Mouse (Mus musculus) activated CD4-positive, CD25-positive, alpha-beta regulatory T cell (primary cell): Measurements from ENCODE around the gene Ccm2l. TPM values are rescaled to one million over a fixed set of nuclear protein-coding genes. Genes with fewer than 3 reads are reported as not detected.

ENCODE experiments used
- polyA plus RNA-seq, 2 experiments: library from polyadenylated mRNA; unstranded; fragments of 100-300 nt; shearing (Covaris generic); gene quantifications; one replicate each; pipeline ENCODE4 v1.2.1; 2017

The Ccm2l gene
- not detected for polyA plus RNA-seq

GRCm38 (mm10) chr2:153065747-153066508 is at the start of gene Ccm2l:
Ccm2l (plus strand) TSS chr2:153065955.

GRCm38 (mm10) chr2:153031126-153032082 is 34.4 kb upstream of the Ccm2l start, which contains the start of gene Xkr7:
Xkr7 (plus strand) TSS chr2:153031852.

GRCm38 (mm10) chr2:153108313-153109264 is 42.8 kb downstream of the Ccm2l start, which contains the start of gene Hck:
Hck (plus strand) TSS chr2:153108468.

Other genes starting within 250 kb of the Ccm2l start
- 10 to 100 TPM; 53.8 to 70.8 TPM for gene Bcl2l1, start 234.2 kb upstream of the Ccm2l start, polyA plus RNA-seq
- gene Tpx2, start 218.0 kb upstream of the Ccm2l start, polyA plus RNA-seq, result 10 to 100 TPM; 12.5 to 18.7 TPM
- not detected for gene Mylk2, start 154.6 kb upstream of the Ccm2l start, polyA plus RNA-seq
- gene Foxs1, start 132.7 kb upstream of the Ccm2l start, polyA plus RNA-seq, result not detected
- gene Dusp15, start 114.3 kb upstream of the Ccm2l start, polyA plus RNA-seq, result not detected
- gene Ttll9, start 103.5 kb upstream of the Ccm2l start, polyA plus RNA-seq, result 1 to 10 TPM in 1 of 2 experiments, under 1 TPM in 1; 0.47 to 1.5 TPM
- gene Pdrg1, start 50.5 kb upstream of the Ccm2l start, polyA plus RNA-seq, result 100 to 1,000 TPM; 125 to 167 TPM
- not detected for gene Xkr7, start 34.1 kb upstream of the Ccm2l start, polyA plus RNA-seq
- 1 to 10 TPM in 1 of 2 experiments, under 1 TPM in 1; 0.66 to 2.5 TPM for gene Hck, start 42.5 kb downstream of the Ccm2l start, polyA plus RNA-seq
- gene Tm9sf4, start 95.3 kb downstream of the Ccm2l start, polyA plus RNA-seq, result 10 to 100 TPM; 38.1 to 51.4 TPM
- gene Tspyl3, start 159.5 kb downstream of the Ccm2l start, polyA plus RNA-seq, result 10 to 100 TPM; 39.5 to 45.2 TPM
- 10 to 100 TPM; 22.2 to 26.5 TPM for gene Plagl2, start 175.5 kb downstream of the Ccm2l start, polyA plus RNA-seq
- gene Pofut1, start 175.6 kb downstream of the Ccm2l start, polyA plus RNA-seq, result 10 to 100 TPM; 15.2 to 17.0 TPM
- gene Kif3b, start 225.5 kb downstream of the Ccm2l start, polyA plus RNA-seq, result 10 to 100 TPM; 15.4 to 24.3 TPM